Comparison of ENCODE assay signal across 14 mouse cellular contexts in genomic region chr2:120978693-120979037, GRCm38 (mm10). TPM values are rescaled to one million over a fixed set of nuclear protein-coding genes. Genes with fewer than 3 reads are reported as not detected.
DNase-seq lines count a peak whose midpoint lies in the region; ATAC-seq and TF ChIP-seq lines count a peak whose summit lies in the region.
"Had no signal": no experiment of that assay in that cellular context is flagged by ENCODE, and none has a peak within 500 bp of the region (broad histone marks: within the 10 kb centered on the region; RNA-seq: fewer than 3 reads in every experiment).

No protein-coding gene starts in this region.

- H3K4me1 ChIP-seq in liver, embryonic 14.5 days (replicated peaks; ENCODE audit: control insufficient read depth in 2 of 2, insufficient read depth in 2 of 2, low read length in 1 of 2): peaks cover 13 to 14% of the 10 kb centered on the region in 2 experiments

- TF ChIP-seq CTCF in layer of hippocampus, adult 2 months (conservative IDR thresholded peaks at IDR 0.05): peak; percentile 56
- TF ChIP-seq CTCF in liver, embryonic 14.5 days (IDR thresholded peaks at IDR 0.05; ENCODE audit: low read depth): peak; percentile 32; the same call in 1 of the 2 replicates

- no peak overlapping the region for H3K27ac ChIP-seq in layer of hippocampus, adult 2 months
- H3K27ac ChIP-seq in liver, embryonic 14.5 days: no peak overlapping the region
- H3K27ac ChIP-seq: forebrain, embryonic 10.5 days; limb, embryonic 15.5 days had no signal

- H3K4me3 ChIP-seq in layer of hippocampus, adult 2 months: no peak overlapping the region
- no peak overlapping the region for H3K4me3 ChIP-seq in liver, embryonic 14.5 days (ENCODE audit: insufficient read depth in 1 of 2, low read depth in 2 of 2, low read length in 2 of 2)
- H3K4me3 ChIP-seq: limb, embryonic 15.5 days had no signal

- 65% methylated on average over 2 of the region's 2 CpGs for WGBS in liver, embryonic 14.5 days (ENCODE audit: insufficient replicate concordance)

- ATAC-seq in liver, embryonic 14.5 days (ENCODE audit: insufficient read depth): no peak

- TF ChIP-seq EP300 in liver, embryonic 14.5 days (IDR thresholded peaks at IDR 0.05; ENCODE audit: low read depth): no peak

- DNase-seq in layer of hippocampus, adult 2 months (ENCODE audit: low spot score in 2 of 2): no peak
- no peak for DNase-seq in layer of hippocampus, postnatal 36 days
- DNase-seq in B cell, adult 2 months: peak; percentile 16 to 26
- DNase-seq in Muller cell, postnatal 12 days (ENCODE audit: inconsistent ontology term): peak; percentile 47
- DNase-seq in liver, embryonic 14.5 days (ENCODE audit: low read depth in 3 of 3, low spot score in 3 of 3): no peak
- DNase-seq in right cerebral cortex, postnatal 10 days (ENCODE audit: low spot score in 2 of 2): no peak
- no peak for DNase-seq in right cerebral cortex, postnatal 36 days (ENCODE audit: low spot score in 2 of 2)
- DNase-seq in adrenal gland, adult 8-10 months: no peak
- DNase-seq: cerebellum, postnatal 36 days; gastrocnemius, postnatal 25 days; kidney, adult 11 months; right cerebral cortex, adult 18-20 months had no signal

- no peaks in the 10 kb centered on the region for H3K36me3 ChIP-seq in liver, embryonic 14.5 days (replicated peaks; ENCODE audit: control insufficient read depth, insufficient read depth, low read depth)
- H3K36me3 ChIP-seq: forebrain, embryonic 10.5 days; limb, embryonic 15.5 days had no signal

- H3K9ac ChIP-seq in liver, embryonic 14.5 days (replicated peaks): no peak overlapping the region
- H3K9ac ChIP-seq: limb, embryonic 15.5 days had no signal

- no peaks in the 10 kb centered on the region for H3K27me3 ChIP-seq in liver, embryonic 14.5 days (ENCODE audit: control insufficient read depth, insufficient read depth, low read length)
- H3K27me3 ChIP-seq: limb, embryonic 15.5 days had no signal

- no peak overlapping the region for H3K4me2 ChIP-seq in liver, embryonic 14.5 days (ENCODE audit: low read depth)
- H3K4me2 ChIP-seq: limb, embryonic 15.5 days had no signal

- H3K9me3 ChIP-seq in liver, embryonic 14.5 days (ENCODE audit: control insufficient read depth, low read length): no peaks in the 10 kb centered on the region
- H3K9me3 ChIP-seq: forebrain, embryonic 10.5 days; limb, embryonic 15.5 days had no signal

RNA-seq across cellular contexts. Expression of gene Tmem62, which starts 1.8 kb away (rescaled TPM):
- 10 to 100 TPM; 26.2 to 26.6 TPM for total RNA-seq in layer of hippocampus, adult 2 months (2021)
- total RNA-seq in layer of hippocampus, postnatal 36 days (2021): 10 to 100 TPM; 23.0 to 26.2 TPM
- polyA plus RNA-seq in liver, embryonic 14.5 days (2012; rRNA removed): 1.6 and 1.8 TPM in 2 replicates
- polyA plus RNA-seq in liver, embryonic 14.5 days (2014; fragmentation: Nextera tagmentation; extraction: Ambion mirVana): 3.0 and 3.5 TPM in 2 replicates
- total RNA-seq in adrenal gland, adult 8-10 months (2022): 10 to 100 TPM in 3 of 4 experiments, 1 to 10 TPM in 1; 9.7 to 25.4 (median 21.2) TPM

RNA-seq across cellular contexts. Expression of gene Ubr1, which starts 8.2 kb away (rescaled TPM):
- 10 to 100 TPM; 44.7 to 48.0 TPM for total RNA-seq in layer of hippocampus, adult 2 months (2021)
- total RNA-seq in layer of hippocampus, postnatal 36 days (2021): 10 to 100 TPM; 43.6 to 44.5 TPM
- polyA plus RNA-seq in liver, embryonic 14.5 days (2012; rRNA removed): 5.1 and 6.0 TPM in 2 replicates
- 9.3 and 10.2 TPM in 2 replicates for polyA plus RNA-seq in liver, embryonic 14.5 days (2014; fragmentation: Nextera tagmentation; extraction: Ambion mirVana)
- 10 to 100 TPM; 32.3 to 48.7 (median 42.6) TPM for total RNA-seq in adrenal gland, adult 8-10 months (2022)

RNA-seq across cellular contexts. Expression of gene Ccndbp1, which starts 29.5 kb away (rescaled TPM):
- 10 to 100 TPM; 57.8 to 58.8 TPM for total RNA-seq in layer of hippocampus, adult 2 months (2021)
- 10 to 100 TPM; 57.0 to 58.5 TPM for total RNA-seq in layer of hippocampus, postnatal 36 days (2021)
- polyA plus RNA-seq in liver, embryonic 14.5 days (2012; rRNA removed): 26.9 and 38.1 TPM in 2 replicates
- 45.1 and 46.4 TPM in 2 replicates for polyA plus RNA-seq in liver, embryonic 14.5 days (2014; fragmentation: Nextera tagmentation; extraction: Ambion mirVana)
- 10 to 100 TPM; 51.5 to 62.7 (median 55.9) TPM for total RNA-seq in adrenal gland, adult 8-10 months (2022)

RNA-seq across cellular contexts. Expression of gene Epb42, which starts 58.2 kb away (rescaled TPM):
- total RNA-seq in layer of hippocampus, adult 2 months (2021): not detected
- not detected for total RNA-seq in layer of hippocampus, postnatal 36 days (2021)
- polyA plus RNA-seq in liver, embryonic 14.5 days (2012; rRNA removed): 149 and 162 TPM in 2 replicates
- 129 and 131 TPM in 2 replicates for polyA plus RNA-seq in liver, embryonic 14.5 days (2014; fragmentation: Nextera tagmentation; extraction: Ambion mirVana)
- total RNA-seq in adrenal gland, adult 8-10 months (2022): under 1 TPM in 1 of 4 experiments, not detected in 3; 0.58 TPM

Comparison
In these comparisons a context has a peak if more than half of its experiments do, and no peak if none do; other contexts are left out.
1. DNase-seq: peak in B cell, adult 2 months (2 of 2) and Muller cell, postnatal 12 days (single experiment); none in layer of hippocampus, adult 2 months (0 of 2), layer of hippocampus, postnatal 36 days (0 of 2), liver, embryonic 14.5 days (0 of 3), right cerebral cortex, postnatal 10 days (0 of 2), right cerebral cortex, postnatal 36 days (0 of 2) and adrenal gland, adult 8-10 months (single experiment).